28 mouse cellular contexts compared by ENCODE assay signal in genomic region chr2:85265037-85265524, GRCm38 (mm10).
DNase-seq lines count a peak whose midpoint lies in the region; ATAC-seq and TF ChIP-seq lines count a peak whose summit lies in the region.
"Had no signal": no experiment of that assay in that cellular context is flagged by ENCODE, and none has a peak within 500 bp of the region (broad histone marks: within the 10 kb centered on the region; RNA-seq: fewer than 3 reads in every experiment).

No protein-coding gene starts in this region.

- ATAC-seq in midbrain, postnatal 0 days (ENCODE audit: low FRiP score), result no peak
- ATAC-seq: activated CD4-positive, CD25-positive, alpha-beta regulatory T cell, adult 4 months; CD4-positive, CD25-positive, alpha-beta regulatory T cell, adult 4 months; forebrain, embryonic 14.5 days; Patski had no signal

- no peak for DNase-seq in gastrocnemius, adult 2 months
- no peak for DNase-seq in gastrocnemius, postnatal 14 days
- no peak for DNase-seq in heart, adult 2 months
- no peak for DNase-seq in heart, embryonic 10.5 days (ENCODE audit: low spot score)
- DNase-seq in heart, adult 9 months (ENCODE audit: low spot score in 2 of 2), result peak; percentile 20 to 70
- no peak for DNase-seq in heart, postnatal 10 days
- DNase-seq in midbrain, postnatal 0 days (ENCODE audit: low spot score), result no peak
- DNase-seq: adrenal gland, adult 8-10 months; adrenal gland, postnatal 14 days; adrenal gland, postnatal 36 days; B cell, adult 2 months; cerebellum, adult 11 months; cerebellum, adult 18-20 months; cerebellum, adult 8-10 months; cerebellum, adult 9-11 months; cerebellum, postnatal 14 days; cerebellum, postnatal 36 days; embryo, embryonic 11 days had no signal

- H3K4me2 ChIP-seq in midbrain, postnatal 0 days (ENCODE audit: low read depth, low read length, poor library complexity, severe bottlenecking), result no peak overlapping the region
- H3K4me2 ChIP-seq: embryonic facial prominence, embryonic 13.5 days; embryonic facial prominence, embryonic 15.5 days; forebrain, embryonic 12.5 days had no signal

- no peak overlapping the region for H3K9ac ChIP-seq in heart, adult 2 months (ENCODE audit: low read depth, low read length)
- no peak overlapping the region for H3K9ac ChIP-seq in midbrain, postnatal 0 days (replicated peaks; ENCODE audit: low read length, poor library complexity, severe bottlenecking)
- H3K9ac ChIP-seq: embryonic facial prominence, embryonic 13.5 days; embryonic facial prominence, embryonic 15.5 days; forebrain, embryonic 12.5 days had no signal

- H3K27ac ChIP-seq in gastrocnemius, adult 2 months, result peak overlapping the region; percentile 50
- H3K27ac ChIP-seq in heart, adult 2 months, result peak overlapping the region; percentile 62
- no peak overlapping the region for H3K27ac ChIP-seq in heart, embryonic 10.5 days
- no peak overlapping the region for H3K27ac ChIP-seq in midbrain, postnatal 0 days (ENCODE audit: low read depth, low read length)
- H3K27ac ChIP-seq: embryonic facial prominence, embryonic 13.5 days; embryonic facial prominence, embryonic 15.5 days; forebrain, embryonic 10.5 days; forebrain, embryonic 12.5 days had no signal

- no peak for TF ChIP-seq EP300 in heart, adult 2 months (IDR thresholded peaks at IDR 0.05; ENCODE audit: insufficient read depth, low read depth, low read length)

- H3K9me3 ChIP-seq in heart, embryonic 10.5 days, result no peaks in the 10 kb centered on the region
- H3K9me3 ChIP-seq in midbrain, postnatal 0 days (ENCODE audit: low read length), result no peaks in the 10 kb centered on the region
- H3K9me3 ChIP-seq: embryonic facial prominence, embryonic 13.5 days; embryonic facial prominence, embryonic 15.5 days; forebrain, embryonic 10.5 days; forebrain, embryonic 12.5 days; G1E had no signal

- H3K36me3 ChIP-seq in heart, adult 2 months (ENCODE audit: control insufficient read depth, insufficient read depth, low read length), result peaks cover 5% of the 10 kb centered on the region
- H3K36me3 ChIP-seq in heart, embryonic 10.5 days, result no peaks in the 10 kb centered on the region
- H3K36me3 ChIP-seq in midbrain, postnatal 0 days (ENCODE audit: insufficient read depth, low read length), result no peaks in the 10 kb centered on the region
- H3K36me3 ChIP-seq: embryonic facial prominence, embryonic 13.5 days; embryonic facial prominence, embryonic 15.5 days; forebrain, embryonic 10.5 days; forebrain, embryonic 12.5 days; G1E had no signal

- no peak for TF ChIP-seq POLR2A in heart, adult 2 months (IDR thresholded peaks at IDR 0.05; ENCODE audit: insufficient read depth, low read depth, low read length)

- intact Hi-C loops in gastrocnemius, adult 2 months (cut with DNase I), result no loop called here
- intact Hi-C loops in gastrocnemius, postnatal 14 days (cut with DNase I; ENCODE audit: low total_unique reads), result no loop called here
- intact Hi-C loops in heart, adult 2 months (cut with DNase I), result loop anchor here (1.0 kb wide), 1 partner anchor 15 kb away; no protein-coding TSS in a partner anchor
- intact Hi-C loops in heart, postnatal 10 days (cut with DNase I), result no loop called here

- no peaks in the 10 kb centered on the region; the same call in none of the 2 replicates for H3K4me1 ChIP-seq in heart, adult 2 months (ENCODE audit: control insufficient read depth, insufficient read depth, low read length)
- no peaks in the 10 kb centered on the region for H3K4me1 ChIP-seq in heart, embryonic 10.5 days
- H3K4me1 ChIP-seq in midbrain, postnatal 0 days (ENCODE audit: insufficient read depth, low read length), result no peaks in the 10 kb centered on the region
- H3K4me1 ChIP-seq: embryonic facial prominence, embryonic 13.5 days; embryonic facial prominence, embryonic 15.5 days; forebrain, embryonic 10.5 days; forebrain, embryonic 12.5 days had no signal

- H3K27me3 ChIP-seq in heart, adult 2 months (ENCODE audit: control insufficient read depth, insufficient read depth, low read length), result no peaks in the 10 kb centered on the region
- H3K27me3 ChIP-seq in heart, embryonic 10.5 days (ENCODE audit: insufficient read depth, poor library complexity, severe bottlenecking), result no peaks in the 10 kb centered on the region
- H3K27me3 ChIP-seq in midbrain, postnatal 0 days (ENCODE audit: insufficient read depth, low read length), result no peaks in the 10 kb centered on the region
- H3K27me3 ChIP-seq: embryonic facial prominence, embryonic 13.5 days; embryonic facial prominence, embryonic 15.5 days; forebrain, embryonic 12.5 days had no signal

- WGBS in heart, adult 2 months, result 21% methylated on average over 2 of the region's 2 CpGs
- WGBS in heart, embryonic 10.5 days, result 60% methylated on average over 2 of the region's 2 CpGs
- 71% methylated on average over 2 of the region's 2 CpGs for WGBS in midbrain, postnatal 0 days

- TF ChIP-seq CTCF in gastrocnemius, adult 2 months (IDR thresholded peaks at IDR 0.05), result no peak
- no peak for TF ChIP-seq CTCF in heart, adult 2 months (IDR thresholded peaks at IDR 0.05)
- TF ChIP-seq CTCF in midbrain, postnatal 0 days (IDR thresholded peaks at IDR 0.05), result no peak

- no peaks in the 10 kb centered on the region for H3K79me2 ChIP-seq in heart, adult 2 months (replicated peaks; ENCODE audit: control insufficient read depth, insufficient read depth, low read length)

- H3K4me3 ChIP-seq in gastrocnemius, adult 2 months, result no peak overlapping the region
- no peak overlapping the region for H3K4me3 ChIP-seq in heart, adult 2 months
- no peak overlapping the region for H3K4me3 ChIP-seq in heart, embryonic 10.5 days
- H3K4me3 ChIP-seq in midbrain, postnatal 0 days (ENCODE audit: low read depth, low read length), result no peak overlapping the region
- H3K4me3 ChIP-seq: embryonic facial prominence, embryonic 13.5 days; embryonic facial prominence, embryonic 15.5 days; erythroblast, embryonic 14.5 days; forebrain, embryonic 10.5 days; forebrain, embryonic 12.5 days had no signal

Comparison
In these comparisons a context has a peak if more than half of its experiments do, and no peak if none do; other contexts are left out.
1. DNase-seq: peak in heart, adult 9 months (2 of 2); none in gastrocnemius, adult 2 months (single experiment), gastrocnemius, postnatal 14 days (single experiment), heart, adult 2 months (0 of 2), heart, embryonic 10.5 days (single experiment), heart, postnatal 10 days (0 of 2) and midbrain, postnatal 0 days (single experiment).
2. H3K27ac ChIP-seq: peak in gastrocnemius, adult 2 months (single experiment) and heart, adult 2 months (single experiment); none in heart, embryonic 10.5 days (single experiment) and midbrain, postnatal 0 days (single experiment).